Mouse (Mus musculus) T-cell, adult 66 days (primary cell): ENCODE data around the gene Hspa1l. TPM values are rescaled to one million over a fixed set of nuclear protein-coding genes. Genes with fewer than 3 reads are reported as not detected.

Experiments
- total RNA-seq, 2 experiments: library from RNA; stranded (reverse); gene quantifications; 3 replicates in 1 of 2; 4 replicates in 1 of 2; pipeline ENCODE4 v1.2.4; 2023

The Hspa1l gene
- not detected for total RNA-seq

GRCm38 (mm10) chr17:34972069-34972749 lies at the start of gene Hspa1l, which contains the start of gene Hspa1a:
Hspa1l (plus strand) TSS chr17:34972703.
Hspa1a (minus strand) TSS chr17:34972156.

GRCm38 (mm10) chr17:34931061-34931734 lies 41.3 kb upstream of the Hspa1l start, which contains the start of gene Neu1:
Neu1 (plus strand) TSS chr17:34931253.

GRCm38 (mm10) chr17:34959130-34959778 lies 13.2 kb upstream of the Hspa1l start, which contains the start of gene Hspa1b:
Hspa1b (minus strand) TSS chr17:34959238.

GRCm38 (mm10) chr17:34969822-34970221 lies 2.7 kb upstream of the Hspa1l start, which contains the start of gene Gm20481:
Gm20481 (plus strand) TSS chr17:34969912.

GRCm38 (mm10) chr17:34981690-34982180 lies 9.2 kb downstream of the Hspa1l start, which contains the start of gene Lsm2:
Lsm2 (plus strand) TSS chr17:34981862.

GRCm38 (mm10) chr17:35000717-35001451 lies 28.4 kb downstream of the Hspa1l start, which contains the start of gene Vars:
Vars (plus strand) TSS chr17:35000987.

GRCm38 (mm10) chr17:35016376-35016775 lies 43.9 kb downstream of the Hspa1l start, which contains the start of gene Vwa7:
Vwa7 (plus strand) TSS chr17:35016579.

GRCm38 (mm10) chr17:35027277-35028068 lies 55.0 kb downstream of the Hspa1l start, which contains the start of gene Sapcd1:
Sapcd1 (minus strand) TSS chr17:35028016.

Other genes with a start within 250 kb of the Hspa1l start
- gene C4b, start 228.8 kb upstream of the Hspa1l start, total RNA-seq, result 1 to 10 TPM in 1 of 2 experiments, under 1 TPM in 1; 0.93 to 1.6 TPM
- not detected for gene Cyp21a1, start 168.1 kb upstream of the Hspa1l start, total RNA-seq
- 10 to 100 TPM; 57.0 to 64.6 TPM for gene Stk19, start 135.8 kb upstream of the Hspa1l start, total RNA-seq
- gene Dxo, start 135.7 kb upstream of the Hspa1l start, total RNA-seq, result 10 to 100 TPM; 74.3 to 76.9 TPM
- gene Skiv2l, start 122.5 kb upstream of the Hspa1l start, total RNA-seq, result 100 to 1,000 TPM; 102 to 116 TPM
- gene Nelfe, start 122.3 kb upstream of the Hspa1l start, total RNA-seq, result 10 to 100 TPM; 29.5 to 31.1 TPM
- gene Cfb, start 110.2 kb upstream of the Hspa1l start, total RNA-seq, result under 1 TPM in 1 of 2 experiments, not detected in 1; 0.38 TPM
- 1 to 10 TPM; 4.7 to 5.7 TPM for gene Zbtb12, start 93.2 kb upstream of the Hspa1l start, total RNA-seq
- gene Gm20547, start 90.7 kb upstream of the Hspa1l start, total RNA-seq, result not detected
- 1 to 10 TPM in 1 of 2 experiments, under 1 TPM in 1; 0.35 to 2.6 TPM for gene C2, start 74.4 kb upstream of the Hspa1l start, total RNA-seq
- 100 to 1,000 TPM; 127 to 138 TPM for gene Ehmt2, start 74.2 kb upstream of the Hspa1l start, total RNA-seq
- not detected for gene Slc44a4, start 58.2 kb upstream of the Hspa1l start, total RNA-seq
- 10 to 100 TPM; 43.5 to 54.2 TPM for gene Neu1, start 41.5 kb upstream of the Hspa1l start, total RNA-seq
- gene Hspa1b, start 13.5 kb upstream of the Hspa1l start, total RNA-seq, result 10 to 100 TPM; 10.4 to 11.9 TPM
- gene Gm20481, start 2.8 kb upstream of the Hspa1l start, total RNA-seq, result not detected
- 1 to 10 TPM; 3.2 to 3.6 TPM for gene Hspa1a, start 547 bp upstream of the Hspa1l start, total RNA-seq
- gene Lsm2, start 9.2 kb downstream of the Hspa1l start, total RNA-seq, result 10 to 100 TPM; 31.7 to 37.8 TPM
- gene Vars, start 28.3 kb downstream of the Hspa1l start, total RNA-seq, result 100 to 1,000 TPM; 113 to 115 TPM
- gene Vwa7, start 43.9 kb downstream of the Hspa1l start, total RNA-seq, result under 1 TPM; 0.47 to 0.52 TPM
- gene Sapcd1, start 55.3 kb downstream of the Hspa1l start, total RNA-seq, result 1 to 10 TPM in 1 of 2 experiments, not detected in 1; 2.3 TPM
- 1 to 10 TPM; 2.0 to 3.3 TPM for gene Msh5, start 74.0 kb downstream of the Hspa1l start, total RNA-seq
- 100 to 1,000 TPM; 161 to 180 TPM for gene Clic1, start 77.3 kb downstream of the Hspa1l start, total RNA-seq
- gene Ddah2, start 86.3 kb downstream of the Hspa1l start, total RNA-seq, result 1 to 10 TPM in 1 of 2 experiments, under 1 TPM in 1; 0.86 to 4.1 TPM
- not detected for gene Ly6g6c, start 92.7 kb downstream of the Hspa1l start, total RNA-seq
- not detected for gene Mpig6b, start 93.5 kb downstream of the Hspa1l start, total RNA-seq
- not detected for gene Ly6g6e, start 104.2 kb downstream of the Hspa1l start, total RNA-seq
- gene Ly6g6d, start 105.4 kb downstream of the Hspa1l start, total RNA-seq, result not detected
- not detected for gene Ly6g6f, start 112.9 kb downstream of the Hspa1l start, total RNA-seq
- gene Abhd16a, start 116.6 kb downstream of the Hspa1l start, total RNA-seq, result 10 to 100 TPM; 73.4 to 81.3 TPM
- gene Ly6g5c, start 135.6 kb downstream of the Hspa1l start, total RNA-seq, result not detected
- 1 to 10 TPM; 2.7 to 5.4 TPM for gene Ly6g5b, start 142.7 kb downstream of the Hspa1l start, total RNA-seq
- 10 to 100 TPM; 33.5 to 34.9 TPM for gene Gpank1, start 148.8 kb downstream of the Hspa1l start, total RNA-seq
- gene Csnk2b, start 149.3 kb downstream of the Hspa1l start, total RNA-seq, result 100 to 1,000 TPM; 152 to 162 TPM
- 10 to 100 TPM; 26.0 to 26.8 TPM for gene D17H6S53E, start 153.7 kb downstream of the Hspa1l start, total RNA-seq
- gene Apom, start 159.3 kb downstream of the Hspa1l start, total RNA-seq, result 1 to 10 TPM in 1 of 2 experiments, under 1 TPM in 1; 0.55 to 1.7 TPM
- gene Bag6, start 162.5 kb downstream of the Hspa1l start, total RNA-seq, result 100 to 1,000 TPM; 403 to 408 TPM
- gene Prrc2a, start 192.2 kb downstream of the Hspa1l start, total RNA-seq, result 100 to 1,000 TPM; 299 to 313 TPM
- gene Aif1, start 203.4 kb downstream of the Hspa1l start, total RNA-seq, result 1 to 10 TPM; 1.2 to 2.0 TPM
- 1 to 10 TPM; 4.5 to 8.7 TPM for gene Lst1, start 215.7 kb downstream of the Hspa1l start, total RNA-seq
- 100 to 1,000 TPM; 598 to 633 TPM for gene Ltb, start 221.7 kb downstream of the Hspa1l start, total RNA-seq
- 10 to 100 TPM; 17.7 to 18.6 TPM for gene Tnf, start 229.3 kb downstream of the Hspa1l start, total RNA-seq
- 10 to 100 TPM; 14.1 to 17.3 TPM for gene Lta, start 232.6 kb downstream of the Hspa1l start, total RNA-seq
- gene Gm16181, start 248.1 kb downstream of the Hspa1l start, total RNA-seq, result not detected